Mouse (Mus musculus) ES-E14 (cell line): Measurements from ENCODE around the gene Fbxo33. TPM values are rescaled to one million over a fixed set of nuclear protein-coding genes. Genes with fewer than 3 reads are reported as not detected.

Source experiments
- DNase-seq: peaks from one replicate; pipeline ENCODE4 v3.0.0-alpha.2; 2013; ENCODE audit warnings: low read depth, low spot score
- H3K27ac ChIP-seq: 2 replicates; pipeline ENCODE4 v1.5.1; 2012; ENCODE audit warnings: low read depth, mild to moderate bottlenecking, low read length, moderate library complexity, mixed read lengths; ENCODE audit not compliant: poor library complexity, insufficient read depth, severe bottlenecking
- H3K36me3 ChIP-seq: 2 replicates; pipeline ENCODE4 v1.6.1; 2012; ENCODE audit warnings: mild to moderate bottlenecking, low read length, moderate library complexity, mixed read lengths; ENCODE audit not compliant: control insufficient read depth, poor library complexity, insufficient read depth, severe bottlenecking
- H3K4me1 ChIP-seq, 2 experiments: fragments of 150-350 bp in 1 of 2; sonication (generic) in 1 of 2; 2 replicates each; pipeline ENCODE4 v1.6.1; 2012; ENCODE audit warnings: low read length in 2 of 2, mild to moderate bottlenecking in 1 of 2, mixed read lengths in 1 of 2; ENCODE audit not compliant: control insufficient read depth in 2 of 2, insufficient read depth in 2 of 2, poor library complexity in 1 of 2
- H3K4me3 ChIP-seq, 2 experiments: fragments of 150-350 bp in 1 of 2; sonication (generic) in 1 of 2; 2 replicates each; pipeline ENCODE4 v1.5.1; 2012; ENCODE audit warnings: low read length in 2 of 2, low read depth in 1 of 2, mild to moderate bottlenecking in 1 of 2, mixed read lengths in 1 of 2; ENCODE audit not compliant: insufficient read depth in 1 of 2, poor library complexity in 1 of 2, severe bottlenecking in 1 of 2
- H3K9ac ChIP-seq: 2 replicates; pipeline ENCODE4 v1.6.1; 2012; ENCODE audit warnings: low read depth, mild to moderate bottlenecking, low read length, mixed read lengths; ENCODE audit not compliant: poor library complexity, insufficient read depth, severe bottlenecking
- H3K9me3 ChIP-seq: fragments of 150-350 bp; sonication (generic); 2 replicates; pipeline ENCODE4 v1.6.1; 2012; ENCODE audit warnings: low read depth, mild to moderate bottlenecking, low read length; ENCODE audit not compliant: control insufficient read depth, insufficient read depth
- CHD2 ChIP-seq: IDR thresholded peaks from 2 replicates; pipeline ENCODE4 v1.6.1; 2014; ENCODE audit warnings: mild to moderate bottlenecking, low read depth, low read length, inconsistent platforms
- HCFC1 ChIP-seq: IDR thresholded peaks from 2 replicates; pipeline ENCODE4 v1.6.1; 2012; ENCODE audit warnings: low read length, inconsistent platforms, borderline replicate concordance; ENCODE audit not compliant: insufficient read depth
- MAFK ChIP-seq: IDR thresholded peaks from 2 replicates; pipeline ENCODE4 v1.6.1; 2014; ENCODE audit warnings: mild to moderate bottlenecking, low read depth, low read length, inconsistent platforms; ENCODE audit not compliant: insufficient read depth
- ZC3H11A ChIP-seq: IDR thresholded peaks from 2 replicates; pipeline ENCODE4 v1.6.1; 2012; ENCODE audit warnings: low read depth, mild to moderate bottlenecking, inconsistent platforms, low read length, borderline replicate concordance
- ZNF384 ChIP-seq: IDR thresholded peaks from 2 replicates; pipeline ENCODE4 v1.6.1; 2012; ENCODE audit warnings: low read depth, low read length, inconsistent platforms
- in situ Hi-C, 2 experiments: fragments of 600-800 bp; cut with MboI; formaldehyde crosslinking; loops; one replicate each; pipeline ENCODE4 v1.15.1; 2025; ENCODE audit warnings: low sequenced_read_pairs in 2 of 2, inconsistent platforms in 1 of 2; ENCODE audit not compliant: unreplicated experiment in 2 of 2
- total RNA-seq: library from RNA; depleted of rRNA; stranded (reverse); fragments of 300-350 nt; gene quantifications from 2 replicates; pipeline ENCODE4 v1.2.3, GENCODE M21; 2012

Gene Fbxo33
- total RNA-seq, 1 experiment = 41.5 TPM

GRCm38 (mm10) chr12:59216676-59217266 is 2.8 kb downstream of the Fbxo33 start:
- peaks cover 2 to 4% of the 10 kb centered on the region in 2 experiments; a peak in 3 of 4 replicates for H3K4me1 ChIP-seq
- DNase-seq = no peak
- no peaks in the 10 kb centered on the region for H3K9me3 ChIP-seq
- no peaks in the 10 kb centered on the region for H3K36me3 ChIP-seq
- in situ Hi-C loops = no loop called here
- H3K9ac ChIP-seq = no peak overlapping the region
- no peak for TF ChIP-seq ZC3H11A
- TF ChIP-seq HCFC1 = no peak
- no peak for TF ChIP-seq ZNF384
- TF ChIP-seq MAFK = no peak
- TF ChIP-seq CHD2 = no peak
- no peak overlapping the region for H3K27ac ChIP-seq
- no peak overlapping the region for H3K4me3 ChIP-seq

- in situ Hi-C loops = no loop called here
- TF ChIP-seq ZC3H11A = no peak
- TF ChIP-seq MAFK = no peak
- no peak for TF ChIP-seq CHD2
- TF ChIP-seq HCFC1 = no peak
- TF ChIP-seq ZNF384 = no peak
- Histone ChIP-seq H3K27ac (no peak overlapping the region), H3K36me3 (no peaks in the 10 kb centered on the region), H3K4me1 (peaks cover 2 to 4% of the 10 kb centered on the region in 2 experiments; a peak in 3 of 4 replicates), H3K9ac (no peak overlapping the region), H3K4me3 (no peak overlapping the region), H3K9me3 (no peaks in the 10 kb centered on the region)
- no peak for DNase-seq
Measured at GRCm38 (mm10) chr12:59216176-59216575, 3.3 kb downstream of the Fbxo33 start.

- Histone ChIP-seq H3K9me3 (no peaks in the 10 kb centered on the region), H3K4me3 (no peak overlapping the region), H3K27ac (no peak overlapping the region), H3K9ac (no peak overlapping the region), H3K36me3 (peaks cover 3% of the 10 kb centered on the region; the same call in 1 of the 2 replicates), H3K4me1 (no peaks in the 10 kb centered on the region)
- no peak for DNase-seq
- no peak for TF ChIP-seq ZC3H11A
- TF ChIP-seq MAFK = no peak
- no peak for TF ChIP-seq ZNF384
- TF ChIP-seq CHD2 = no peak
- no peak for TF ChIP-seq HCFC1
- in situ Hi-C loops = no loop called here
Measured at GRCm38 (mm10) chr12:59207814-59208213, 11.7 kb downstream of the Fbxo33 start.

GRCm38 (mm10) chr12:59207000-59207390 is 12.5 kb downstream of the Fbxo33 start:
- Histone ChIP-seq H3K36me3 (peaks cover 6% of the 10 kb centered on the region; the same call in 1 of the 2 replicates), H3K4me1 (no peaks in the 10 kb centered on the region), H3K9me3 (no peaks in the 10 kb centered on the region), H3K9ac (no peak overlapping the region), H3K4me3 (no peak overlapping the region), H3K27ac (no peak overlapping the region)
- DNase-seq = no peak
- TF ChIP-seq ZNF384 (no peak), CHD2 (no peak), HCFC1 (no peak), MAFK (no peak), ZC3H11A (no peak)
- in situ Hi-C loops = no loop called here
